Mouse (Mus musculus): ENCODE measurements at regions not wholly inside any gene's neighbourhood (a gene's known extent, or its start where the extent isn't known, plus 50 kb on each side); places are given as distances from the start of the nearest gene placed in this dataset.

DNA sequence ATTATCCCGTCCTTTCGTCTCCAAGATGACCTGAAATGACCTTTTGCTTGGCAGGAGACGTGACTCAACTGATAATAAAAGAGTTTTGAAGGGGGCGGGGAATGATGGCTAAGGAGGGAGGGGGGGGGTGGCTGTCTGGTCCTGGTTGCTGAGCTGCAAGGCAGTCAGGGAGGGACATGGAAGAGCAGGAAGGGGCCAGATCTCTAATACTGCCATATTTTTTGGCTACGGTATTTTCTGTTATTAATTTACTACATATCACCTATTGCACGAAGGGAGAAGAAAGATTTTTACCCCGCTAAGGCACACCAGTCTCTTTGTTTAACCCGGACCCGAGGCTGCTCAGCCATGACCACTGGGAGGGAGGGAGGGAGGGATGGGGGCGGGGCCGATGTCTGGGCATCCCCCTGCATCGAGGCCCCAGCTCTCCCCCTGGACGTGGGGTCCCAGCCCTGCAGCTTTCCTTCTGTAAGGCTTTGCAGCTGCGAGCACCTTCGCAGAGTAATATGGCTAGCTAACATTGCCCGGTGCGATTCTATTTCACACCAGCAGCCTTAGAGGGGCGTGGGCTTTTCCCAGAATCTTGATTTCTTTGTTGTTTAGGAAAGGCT lies 111.8 kb upstream of the Ubash3b start:
- TF ChIP-seq CTCF (IDR thresholded peaks at IDR 0.05; ENCODE audit: extremely low read depth, insufficient read length, insufficient replicate concordance, low read depth, low read length) (no peak), POLR2A (IDR thresholded peaks at IDR 0.05; ENCODE audit: low read depth, low read length) (no peak)
